Mouse (Mus musculus) erythroblast, embryonic 14.5 days (primary cell): ENCODE measurements around the gene Fbn1. TPM values are rescaled to one million over a fixed set of nuclear protein-coding genes. Genes with fewer than 3 reads are reported as not detected.

Source experiments
- H3K27me3 ChIP-seq: 2 replicates; pipeline ENCODE4 v1.6.1; 2012; ENCODE audit warnings: inconsistent platforms; ENCODE audit not compliant: control insufficient read depth
- H3K36me3 ChIP-seq: 2 replicates; pipeline ENCODE4 v1.6.1; 2012; ENCODE audit warnings: mild to moderate bottlenecking, inconsistent platforms; ENCODE audit not compliant: control insufficient read depth
- H3K4me1 ChIP-seq: 2 replicates; pipeline ENCODE4 v1.6.1; 2012; ENCODE audit warnings: inconsistent platforms; ENCODE audit not compliant: control insufficient read depth
- H3K4me3 ChIP-seq: replicated peaks from 2 replicates; pipeline ENCODE3; 2012; ENCODE audit warnings: moderate library complexity, mild to moderate bottlenecking, inconsistent platforms
- H3K9me3 ChIP-seq: 2 replicates; pipeline ENCODE4 v1.6.1; 2012; ENCODE audit warnings: low read length, inconsistent platforms, mixed read lengths; ENCODE audit not compliant: control insufficient read depth
- GATA1 ChIP-seq: IDR thresholded peaks from 2 replicates; pipeline ENCODE4 v1.6.1; 2012; ENCODE audit warnings: low read length, inconsistent platforms, mixed read lengths
- TAL1 ChIP-seq: IDR thresholded peaks from 3 replicates; pipeline ENCODE4 v1.6.1; 2012; ENCODE audit warnings: low read length, inconsistent platforms, mixed read lengths
- polyA plus RNA-seq: library from polyadenylated mRNA; stranded (reverse); fragments of >175 nt; gene quantifications from 2 replicates; pipeline ENCODE4 v1.2.3, GENCODE M21; 2012

The Fbn1 gene
- polyA plus RNA-seq, 1 experiment, result not detected

DNA sequence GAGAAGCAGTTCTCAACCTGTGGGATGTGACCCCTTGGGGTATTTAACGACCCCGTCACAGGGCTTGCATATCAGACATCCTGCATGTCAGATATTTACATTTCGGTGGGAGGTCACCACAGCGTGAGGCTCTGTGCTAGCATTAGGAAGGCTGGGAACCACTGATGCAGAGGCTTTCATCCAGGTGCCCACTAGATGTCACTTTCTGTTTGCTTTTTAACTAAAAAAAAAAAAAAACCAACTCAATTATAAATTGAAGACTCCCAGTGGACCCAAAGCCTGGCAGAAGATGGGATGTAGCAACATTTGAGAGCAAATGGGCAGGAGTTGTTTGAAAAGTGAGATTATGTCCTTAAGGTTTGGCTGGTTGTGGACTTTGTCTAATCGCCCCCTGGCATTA is 244.7 kb downstream of the Fbn1 start:
- H3K9me3 ChIP-seq, result no peaks in the 10 kb centered on the region
- TF ChIP-seq GATA1 (no peak), TAL1 (no peak)
- no peaks in the 10 kb centered on the region for H3K4me1 ChIP-seq
- H3K27me3 ChIP-seq, result no peaks in the 10 kb centered on the region
- peaks cover 66% of the 10 kb centered on the region for H3K36me3 ChIP-seq
- no peak overlapping the region for H3K4me3 ChIP-seq

GRCm38 (mm10) chr2:125260326-125260725 is 247.5 kb downstream of the Fbn1 start:
- H3K36me3 ChIP-seq, result peaks cover 87% of the 10 kb centered on the region
- H3K27me3 ChIP-seq, result no peaks in the 10 kb centered on the region
- TF ChIP-seq GATA1 (no peak), TAL1 (no peak)
- H3K4me3 ChIP-seq, result no peak overlapping the region
- no peaks in the 10 kb centered on the region for H3K4me1 ChIP-seq
- no peaks in the 10 kb centered on the region for H3K9me3 ChIP-seq

GRCm38 (mm10) chr2:125259230-125260120 is 248.3 kb downstream of the Fbn1 start:
- Histone ChIP-seq H3K4me3 (no peak overlapping the region), H3K9me3 (no peaks in the 10 kb centered on the region), H3K36me3 (peaks cover 88% of the 10 kb centered on the region), H3K4me1 (peaks cover 5% of the 10 kb centered on the region), H3K27me3 (no peaks in the 10 kb centered on the region)
- TF ChIP-seq TAL1, result no peak
- TF ChIP-seq GATA1, result no peak

DNA sequence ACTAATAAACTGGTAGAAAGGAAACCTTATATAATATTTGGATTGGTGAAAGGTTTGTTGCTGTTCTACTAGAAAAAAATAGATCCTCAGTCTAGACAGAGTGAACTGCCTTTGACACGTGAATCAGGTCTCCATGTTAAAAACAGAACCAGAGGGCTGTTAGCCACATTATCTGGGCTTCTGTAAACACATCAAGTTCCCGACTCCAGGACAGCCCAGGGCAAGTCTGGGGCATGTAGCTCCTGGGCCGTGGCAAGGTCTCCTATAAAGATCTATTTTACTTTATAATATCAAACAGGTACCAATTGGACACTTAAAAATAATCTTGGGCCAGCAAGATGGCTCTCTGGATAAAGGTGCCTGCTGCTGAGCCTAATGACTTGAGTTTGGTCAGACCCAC is 251.9 kb downstream of the Fbn1 start:
- Histone ChIP-seq H3K27me3 (no peaks in the 10 kb centered on the region), H3K36me3 (peaks cover 99% of the 10 kb centered on the region), H3K4me1 (peaks cover 33% of the 10 kb centered on the region), H3K4me3 (no peak overlapping the region), H3K9me3 (no peaks in the 10 kb centered on the region; the same call in 1 of the 2 replicates)
- no peak for TF ChIP-seq TAL1
- TF ChIP-seq GATA1, result no peak

GRCm38 (mm10) chr2:125254630-125255029 is 253.2 kb downstream of the Fbn1 start:
- no peak for TF ChIP-seq GATA1
- TF ChIP-seq TAL1, result no peak
- no peaks in the 10 kb centered on the region for H3K27me3 ChIP-seq
- H3K9me3 ChIP-seq, result no peaks in the 10 kb centered on the region; the same call in 1 of the 2 replicates
- peaks cover 43% of the 10 kb centered on the region for H3K4me1 ChIP-seq
- peaks cover 99% of the 10 kb centered on the region for H3K36me3 ChIP-seq
- H3K4me3 ChIP-seq, result no peak overlapping the region

DNA sequence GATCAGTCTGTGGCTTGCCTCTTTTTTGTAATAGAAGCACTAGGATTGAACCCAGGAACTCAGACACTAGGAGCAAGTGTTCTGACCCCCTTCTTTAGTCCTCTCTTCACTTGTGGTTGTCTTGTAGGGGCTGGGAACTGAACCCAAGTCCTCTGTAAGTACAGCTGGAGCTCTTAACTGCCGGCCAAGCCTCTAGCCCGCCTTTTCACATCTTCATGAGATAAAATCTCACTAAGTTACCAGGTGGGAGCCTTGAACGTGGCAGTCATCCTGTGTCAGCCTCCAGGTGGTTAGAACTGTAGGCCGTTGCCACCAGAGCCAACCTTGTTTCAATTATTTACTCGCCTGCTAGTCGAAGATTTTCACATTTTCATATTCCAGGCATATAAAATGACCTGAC is 254.1 kb downstream of the Fbn1 start:
- H3K9me3 ChIP-seq, result no peaks in the 10 kb centered on the region; the same call in 1 of the 2 replicates
- no peaks in the 10 kb centered on the region for H3K27me3 ChIP-seq
- peaks cover 48% of the 10 kb centered on the region for H3K4me1 ChIP-seq
- peaks cover 99% of the 10 kb centered on the region for H3K36me3 ChIP-seq
- TF ChIP-seq TAL1 (no peak), GATA1 (no peak)
- H3K4me3 ChIP-seq, result no peak overlapping the region

DNA sequence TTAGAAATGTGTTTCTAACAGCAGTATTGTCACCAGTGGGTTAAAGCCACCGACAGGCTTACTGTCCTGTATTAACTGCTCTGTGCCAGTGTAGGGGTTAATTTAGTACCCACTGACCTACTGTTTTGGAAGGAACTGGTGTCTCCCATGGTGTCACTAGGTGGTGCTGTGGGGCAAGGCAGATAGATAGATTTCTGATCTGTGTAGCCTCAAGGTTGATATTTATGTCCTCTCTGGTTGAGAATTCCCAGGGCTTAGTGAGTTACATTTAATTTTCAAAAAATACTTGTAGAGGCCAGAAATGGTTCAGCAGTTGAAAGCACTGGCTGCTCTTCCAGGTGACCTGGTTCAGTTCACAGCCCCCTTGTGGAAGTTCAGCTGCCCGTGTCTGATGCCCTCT is 255.5 kb downstream of the Fbn1 start:
- H3K36me3 ChIP-seq, result peaks cover 89% of the 10 kb centered on the region
- TF ChIP-seq GATA1 (no peak), TAL1 (no peak)
- no peaks in the 10 kb centered on the region; the same call in 1 of the 2 replicates for H3K9me3 ChIP-seq
- peaks cover 51% of the 10 kb centered on the region for H3K4me1 ChIP-seq
- no peaks in the 10 kb centered on the region for H3K27me3 ChIP-seq
- H3K4me3 ChIP-seq, result peak overlapping the region; percentile 87

DNA sequence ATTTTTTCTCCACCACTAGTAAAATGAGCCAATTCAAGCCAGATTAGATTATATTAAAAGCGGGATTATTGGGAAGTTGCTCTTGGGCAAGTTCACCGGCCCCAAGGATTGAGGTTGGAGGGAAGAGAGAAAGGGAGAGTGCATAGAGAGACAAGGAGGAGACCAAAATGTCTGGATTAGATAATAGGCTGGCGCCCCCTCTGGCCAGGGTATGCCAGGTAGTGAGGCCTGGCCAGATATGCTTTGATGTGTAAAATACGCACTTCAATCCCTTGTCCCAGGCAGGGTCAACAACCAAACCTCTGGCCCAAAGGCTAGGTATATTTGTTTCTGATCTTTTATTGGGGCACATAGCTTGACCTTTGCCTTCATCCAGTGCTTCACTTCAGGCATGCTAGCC is 256.0 kb downstream of the Fbn1 start:
- H3K4me1 ChIP-seq, result peaks cover 51% of the 10 kb centered on the region

More for the DNA sequence above, 256.0 kb downstream of the Fbn1 start:
- H3K4me3 ChIP-seq, result peak overlapping the region; percentile 87
- H3K9me3 ChIP-seq, result no peaks in the 10 kb centered on the region; the same call in 1 of the 2 replicates
- TF ChIP-seq GATA1, result no peak
- H3K36me3 ChIP-seq, result peaks cover 84% of the 10 kb centered on the region
- no peaks in the 10 kb centered on the region for H3K27me3 ChIP-seq

Other genes starting within 250 kb of the Fbn1 start
- gene Gm9913, start 2.9 kb downstream of the Fbn1 start, polyA plus RNA-seq, result not detected in 2 replicates
- 0.24 and 0.27 TPM in 2 replicates for gene Cep152, start 117.1 kb upstream of the Fbn1 start, polyA plus RNA-seq
- gene Eid1, start 165.1 kb upstream of the Fbn1 start, polyA plus RNA-seq, result 4.5 TPM in 2 replicates
- gene Shc4, start 216.2 kb upstream of the Fbn1 start, polyA plus RNA-seq, result 0.02 and 0.03 TPM in 2 replicates